Mouse (Mus musculus) kidney, adult 2 months (tissue): ENCODE data around the gene Plppr2. TPM values are rescaled to one million over a fixed set of nuclear protein-coding genes. Genes with fewer than 3 reads are reported as not detected.

ENCODE experiments used
- DNase-seq: peaks from one replicate; pipeline ENCODE4 v3.0.0; 2021
- H3K27ac ChIP-seq: fragments of 200-500 bp; 2 replicates; pipeline ENCODE4 v1.5.1; 2012; ENCODE audit warnings: low read depth, low read length, control low read depth, inconsistent platforms; ENCODE audit not compliant: insufficient read depth
- H3K27me3 ChIP-seq: fragments of 200-500 bp; replicated peaks from 2 replicates; pipeline ENCODE4 v1.6.1; 2012; ENCODE audit warnings: mild to moderate bottlenecking, moderate library complexity, low read length, inconsistent platforms; ENCODE audit not compliant: control insufficient read depth, insufficient read depth
- H3K36me3 ChIP-seq: fragments of 200-500 bp; 2 replicates; pipeline ENCODE4 v1.6.1; 2012; ENCODE audit warnings: mild to moderate bottlenecking, moderate library complexity, low read length, inconsistent platforms; ENCODE audit not compliant: control insufficient read depth, insufficient read depth
- H3K4me1 ChIP-seq: fragments of 200-500 bp; 2 replicates; pipeline ENCODE4 v1.6.1; 2011; ENCODE audit warnings: low read length; ENCODE audit not compliant: control insufficient read depth, insufficient read depth
- H3K4me3 ChIP-seq: fragments of 200-500 bp; 2 replicates; pipeline ENCODE4 v1.5.1; 2011; ENCODE audit warnings: mild to moderate bottlenecking, low read depth, low read length, control low read depth; ENCODE audit not compliant: insufficient read depth
- CTCF ChIP-seq: fragments of 200-500 bp; conservative IDR thresholded peaks from 2 replicates; pipeline ENCODE4 v1.5.1; 2011; ENCODE audit warnings: low read depth, mild to moderate bottlenecking, control low read depth, low read length, moderate library complexity, mixed read lengths; ENCODE audit not compliant: insufficient read depth, insufficient read length
- POLR2A ChIP-seq: fragments of 200-500 bp; IDR thresholded peaks from one replicate; pipeline ENCODE4 v1.6.1; 2011; ENCODE audit warnings: low read depth, low read length, control low read depth
- WGBS: fragments of 180-500 bp; shearing (Covaris S2); methylation state at CpG from one replicate; pipeline ENCODE4 v1.1.7; 2018; 5-methylcytosine and 5-hydroxymethylcytosine counted together
- polyA plus RNA-seq: library from polyadenylated mRNA; depleted of rRNA; stranded (reverse); fragments of >200 nt; gene quantifications from 2 replicates; pipeline ENCODE4 v1.2.3, GENCODE M21; 2012

Plppr2 gene
- polyA plus RNA-seq, 1 experiment: 6.0 TPM

GRCm38 (mm10) chr9:21944267-21944666 is 7.4 kb downstream of the Plppr2 start:
- H3K27ac ChIP-seq: no peak overlapping the region
- H3K4me3 ChIP-seq: no peak overlapping the region
- H3K4me1 ChIP-seq: no peaks in the 10 kb centered on the region
- no peak for DNase-seq
- no peaks in the 10 kb centered on the region for H3K36me3 ChIP-seq
- TF ChIP-seq CTCF: no peak
- no peak for TF ChIP-seq POLR2A
- no peaks in the 10 kb centered on the region for H3K27me3 ChIP-seq
- WGBS: 13% methylated on average over 23 of the region's 23 CpGs

- TF ChIP-seq POLR2A (no peak), CTCF (no peak)
- DNase-seq: no peak
- H3K4me3 ChIP-seq: no peak overlapping the region
- no peaks in the 10 kb centered on the region for H3K4me1 ChIP-seq
- H3K27ac ChIP-seq: no peak overlapping the region
- H3K36me3 ChIP-seq: no peaks in the 10 kb centered on the region
- WGBS: 10% methylated on average over 28 of the region's 28 CpGs
- H3K27me3 ChIP-seq: no peaks in the 10 kb centered on the region
These were observed 10.8 kb downstream of the Plppr2 start for GRCm38 (mm10) chr9:21947540-21948130.

GRCm38 (mm10) chr9:21948146-21948545 is 11.3 kb downstream of the Plppr2 start:
- Histone ChIP-seq H3K4me3 (no peak overlapping the region), H3K4me1 (no peaks in the 10 kb centered on the region), H3K36me3 (no peaks in the 10 kb centered on the region), H3K27ac (no peak overlapping the region), H3K27me3 (no peaks in the 10 kb centered on the region)
- 52% methylated on average over 8 of the region's 8 CpGs for WGBS
- TF ChIP-seq POLR2A (no peak), CTCF (no peak)
- DNase-seq: no peak

- no peaks in the 10 kb centered on the region for H3K36me3 ChIP-seq
- H3K27ac ChIP-seq: no peak overlapping the region
- no peaks in the 10 kb centered on the region for H3K4me1 ChIP-seq
- no peaks in the 10 kb centered on the region for H3K27me3 ChIP-seq
- TF ChIP-seq CTCF (no peak), POLR2A (no peak)
- WGBS: 66% methylated on average over 6 of the region's 6 CpGs
- no peak for DNase-seq
- H3K4me3 ChIP-seq: no peak overlapping the region
These were observed 12.0 kb downstream of the Plppr2 start for GRCm38 (mm10) chr9:21948790-21949189.

GRCm38 (mm10) chr9:21950322-21950721 is 13.5 kb downstream of the Plppr2 start:
- no peaks in the 10 kb centered on the region for H3K36me3 ChIP-seq
- TF ChIP-seq CTCF: no peak; the same call in 1 of the 2 replicates
- no peak for TF ChIP-seq POLR2A
- WGBS: 14% methylated on average over 11 of the region's 11 CpGs
- no peaks in the 10 kb centered on the region for H3K4me1 ChIP-seq
- no peaks in the 10 kb centered on the region for H3K27me3 ChIP-seq
- H3K4me3 ChIP-seq: no peak overlapping the region
- peak; percentile 68 for DNase-seq
- no peak overlapping the region for H3K27ac ChIP-seq

GRCm38 (mm10) chr9:21951977-21952376 is 15.1 kb downstream of the Plppr2 start:
- Histone ChIP-seq H3K4me1 (peaks cover 3% of the 10 kb centered on the region; the same call in 1 of the 2 replicates), H3K27ac (no peak overlapping the region), H3K36me3 (no peaks in the 10 kb centered on the region), H3K27me3 (no peaks in the 10 kb centered on the region), H3K4me3 (no peak overlapping the region)
- TF ChIP-seq CTCF: peak; percentile 40
- TF ChIP-seq POLR2A: no peak
- WGBS: 76% methylated on average over 3 of the region's 3 CpGs
- no peak for DNase-seq

- no peaks in the 10 kb centered on the region for H3K27me3 ChIP-seq
- WGBS: 33% methylated on average over 3 of the region's 3 CpGs
- no peak overlapping the region for H3K27ac ChIP-seq
- DNase-seq: no peak
- TF ChIP-seq POLR2A (no peak), CTCF (no peak)
- no peak overlapping the region for H3K4me3 ChIP-seq
- H3K36me3 ChIP-seq: no peaks in the 10 kb centered on the region
- H3K4me1 ChIP-seq: peaks cover 3% of the 10 kb centered on the region; the same call in 1 of the 2 replicates
These were observed 16.8 kb downstream of the Plppr2 start for GRCm38 (mm10) chr9:21953600-21953999.

GRCm38 (mm10) chr9:21954635-21955034 is 17.8 kb downstream of the Plppr2 start:
- DNase-seq: no peak
- H3K4me3 ChIP-seq: no peak overlapping the region
- TF ChIP-seq POLR2A (no peak), CTCF (no peak)

More at GRCm38 (mm10) chr9:21954635-21955034, 17.8 kb downstream of the Plppr2 start:
- Histone ChIP-seq H3K4me1 (peaks cover 3% of the 10 kb centered on the region; the same call in 1 of the 2 replicates), H3K27me3 (no peaks in the 10 kb centered on the region), H3K36me3 (no peaks in the 10 kb centered on the region), H3K27ac (no peak overlapping the region)
- WGBS: 67% methylated on average over 3 of the region's 3 CpGs
